Mouse (Mus musculus): ENCODE measurements around the gene Xrcc1. TPM values are rescaled to one million over a fixed set of nuclear protein-coding genes. Genes with fewer than 3 reads are reported as not detected.

Gene Xrcc1
- total and polyA plus RNA-seq, 2 experiments from 2014 or later = 41.9 to 51.8 TPM

DNA sequence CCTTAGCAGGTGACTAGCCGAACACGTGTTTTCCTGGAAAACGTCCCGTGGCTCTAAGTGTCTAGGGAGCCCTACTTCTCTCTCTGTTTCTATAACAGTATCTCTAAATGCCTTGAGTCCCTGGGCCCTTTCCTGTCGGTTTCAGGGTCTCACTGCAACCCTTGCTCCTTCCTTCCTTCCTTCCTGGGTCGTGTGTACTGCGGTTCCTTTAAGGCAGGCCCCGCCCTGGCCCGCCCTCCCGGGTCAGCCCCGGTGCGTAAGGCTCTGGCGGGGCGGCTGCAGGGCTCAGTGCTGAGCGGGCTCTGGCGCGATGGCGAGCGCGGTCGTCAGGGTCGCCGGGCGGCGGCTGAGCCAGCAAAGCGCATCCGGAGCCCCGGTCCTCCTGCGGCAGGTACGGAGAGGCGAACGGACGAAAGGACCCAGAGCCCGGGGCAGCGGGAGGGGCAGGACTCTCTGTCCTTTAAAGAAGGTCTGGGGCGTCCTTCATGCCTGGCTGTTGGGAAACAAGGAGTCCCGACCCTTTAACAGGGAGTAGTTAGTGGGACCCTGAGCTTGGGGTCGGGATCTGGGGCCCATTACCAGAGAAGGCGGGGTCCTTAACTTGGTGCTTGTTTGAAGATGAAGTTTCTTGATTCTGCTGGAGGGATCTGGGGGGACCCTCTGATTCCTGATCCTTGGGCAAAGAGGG is 47.7 kb downstream of the Xrcc1 start:
- Histone ChIP-seq H3K4me3 (ENCODE audit: low read depth, low read length) (peak overlapping the region; percentile 72), H3K27ac (ENCODE audit: low read depth, low read length) (no peak overlapping the region), H3K36me3 (ENCODE audit: insufficient read depth, low read length) (no peaks in the 10 kb centered on the region), H3K9me3 (ENCODE audit: low read length) (no peaks in the 10 kb centered on the region), H3K4me1 (ENCODE audit: insufficient read depth, low read length) (peaks cover 18% of the 10 kb centered on the region; the same call in 1 of the 2 replicates), H3K27me3 (ENCODE audit: insufficient read depth, low read length) (no peaks in the 10 kb centered on the region), H3K9ac (replicated peaks; ENCODE audit: low read length, poor library complexity, severe bottlenecking) (peak overlapping the region; percentile 65), H3K4me2 (ENCODE audit: low read depth, low read length, poor library complexity, severe bottlenecking) (peak overlapping the region; percentile 74)
- 3% methylated on average over 39 of the region's 39 CpGs for WGBS
- peak; percentile 55 for DNase-seq (ENCODE audit: low spot score)
- peak; percentile 80 for ATAC-seq (ENCODE audit: low FRiP score)
- no peak for TF ChIP-seq CTCF (IDR thresholded peaks at IDR 0.05)

DNA sequence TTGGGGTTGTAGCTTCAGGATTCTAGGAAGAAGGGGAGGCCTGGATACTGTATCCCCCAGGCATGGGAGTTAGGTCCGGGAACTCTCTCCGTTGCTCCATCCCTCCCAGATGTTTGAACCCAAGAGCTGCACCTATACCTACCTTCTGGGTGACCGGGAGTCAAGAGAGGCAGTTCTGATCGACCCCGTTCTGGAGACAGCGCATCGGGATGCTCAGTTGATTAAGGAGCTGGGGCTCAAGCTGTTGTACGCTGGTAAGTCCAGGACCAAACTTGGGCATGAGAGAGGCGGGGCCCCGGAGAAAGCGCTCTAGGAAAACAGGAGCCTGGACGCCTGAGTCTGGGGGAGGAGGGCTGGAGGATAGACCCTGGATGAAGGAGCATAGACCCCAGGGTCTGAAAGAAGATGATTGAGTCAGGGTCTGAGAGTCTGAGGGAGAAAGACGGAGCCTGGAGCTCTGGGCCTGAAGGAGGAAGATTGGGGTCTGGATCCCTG is 48.3 kb downstream of the Xrcc1 start:
- Histone ChIP-seq H3K9me3 (ENCODE audit: low read length) (no peaks in the 10 kb centered on the region), H3K27ac (ENCODE audit: low read depth, low read length) (no peak overlapping the region), H3K36me3 (ENCODE audit: insufficient read depth, low read length) (no peaks in the 10 kb centered on the region), H3K4me3 (ENCODE audit: low read depth, low read length) (peak overlapping the region; percentile 72), H3K9ac (replicated peaks; ENCODE audit: low read length, poor library complexity, severe bottlenecking) (peak overlapping the region; percentile 65), H3K27me3 (ENCODE audit: insufficient read depth, low read length) (no peaks in the 10 kb centered on the region), H3K4me2 (ENCODE audit: low read depth, low read length, poor library complexity, severe bottlenecking) (peak overlapping the region; percentile 74), H3K4me1 (ENCODE audit: insufficient read depth, low read length) (peaks cover 18% of the 10 kb centered on the region; the same call in 1 of the 2 replicates)
- ATAC-seq (ENCODE audit: low FRiP score) = no peak
- 4% methylated on average over 13 of the region's 13 CpGs for WGBS
- no peak for TF ChIP-seq CTCF (IDR thresholded peaks at IDR 0.05)
- no peak for DNase-seq (ENCODE audit: low spot score)

DNA sequence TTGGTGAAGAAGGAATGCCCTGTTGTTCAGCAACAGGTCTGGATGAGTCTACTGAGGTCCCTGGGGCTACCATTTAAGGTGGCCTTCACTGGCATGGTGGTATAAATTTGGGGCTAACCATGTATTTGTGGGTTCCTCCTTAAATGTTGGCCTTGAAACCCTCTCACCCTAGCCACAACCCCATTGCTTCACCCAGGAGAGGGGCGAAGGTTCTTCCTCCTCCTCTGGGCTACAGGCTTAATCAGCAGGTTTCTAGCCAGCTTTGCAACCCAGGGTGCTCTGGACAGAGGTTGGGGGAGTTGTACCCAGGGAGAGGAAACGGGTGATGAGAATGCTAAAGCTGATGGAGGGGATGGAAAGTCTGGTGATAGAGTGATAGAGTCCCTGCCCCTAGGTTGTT is 49.4 kb downstream of the Xrcc1 start:
- no peaks in the 10 kb centered on the region for H3K27me3 ChIP-seq (ENCODE audit: insufficient read depth, low read length)
- no peak overlapping the region for H3K9ac ChIP-seq (replicated peaks; ENCODE audit: low read length, poor library complexity, severe bottlenecking)
- no peaks in the 10 kb centered on the region for H3K9me3 ChIP-seq (ENCODE audit: low read length)
- no peak for DNase-seq (ENCODE audit: low spot score)
- H3K36me3 ChIP-seq (ENCODE audit: insufficient read depth, low read length) = no peaks in the 10 kb centered on the region
- no peak for ATAC-seq (ENCODE audit: low FRiP score)
- peaks cover 18% of the 10 kb centered on the region; the same call in 1 of the 2 replicates for H3K4me1 ChIP-seq (ENCODE audit: insufficient read depth, low read length)
- no peak overlapping the region for H3K4me3 ChIP-seq (ENCODE audit: low read depth, low read length)
- H3K27ac ChIP-seq (ENCODE audit: low read depth, low read length) = no peak overlapping the region
- WGBS = 84% methylated on average over 2 of the region's 2 CpGs
- H3K4me2 ChIP-seq (ENCODE audit: low read depth, low read length, poor library complexity, severe bottlenecking) = no peak overlapping the region
- no peak for TF ChIP-seq CTCF (IDR thresholded peaks at IDR 0.05)

DNA sequence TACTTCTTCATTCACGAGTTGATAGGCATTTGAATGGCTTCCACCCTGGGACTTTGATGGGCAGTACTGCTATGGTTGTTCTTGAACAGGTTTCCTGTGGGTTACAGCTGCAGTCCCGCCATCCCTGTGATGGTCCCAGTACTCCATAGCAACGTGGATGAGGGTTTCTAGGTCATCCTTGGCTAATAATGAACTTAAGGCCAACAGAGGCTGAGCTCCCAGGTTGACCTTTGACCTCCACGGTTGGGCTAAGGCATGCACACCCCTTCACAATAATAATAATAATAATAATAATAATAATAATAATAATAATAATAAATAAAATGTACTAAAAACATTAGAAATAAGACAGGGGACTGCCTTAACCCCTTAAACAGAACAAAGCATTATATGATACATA is 52.0 kb downstream of the Xrcc1 start:
- Histone ChIP-seq H3K27ac (ENCODE audit: low read depth, low read length) (no peak overlapping the region), H3K4me2 (ENCODE audit: low read depth, low read length, poor library complexity, severe bottlenecking) (no peak overlapping the region), H3K9ac (replicated peaks; ENCODE audit: low read length, poor library complexity, severe bottlenecking) (no peak overlapping the region), H3K9me3 (ENCODE audit: low read length) (no peaks in the 10 kb centered on the region), H3K4me3 (ENCODE audit: low read depth, low read length) (no peak overlapping the region), H3K27me3 (ENCODE audit: insufficient read depth, low read length) (no peaks in the 10 kb centered on the region), H3K36me3 (ENCODE audit: insufficient read depth, low read length) (no peaks in the 10 kb centered on the region), H3K4me1 (ENCODE audit: insufficient read depth, low read length) (peaks cover 18% of the 10 kb centered on the region; the same call in 1 of the 2 replicates)
- ATAC-seq (ENCODE audit: low FRiP score) (no peak), DNase-seq (ENCODE audit: low spot score) (no peak)
- TF ChIP-seq CTCF (IDR thresholded peaks at IDR 0.05) = no peak
- 80% methylated on average over 4 of the region's 4 CpGs for WGBS

DNA sequence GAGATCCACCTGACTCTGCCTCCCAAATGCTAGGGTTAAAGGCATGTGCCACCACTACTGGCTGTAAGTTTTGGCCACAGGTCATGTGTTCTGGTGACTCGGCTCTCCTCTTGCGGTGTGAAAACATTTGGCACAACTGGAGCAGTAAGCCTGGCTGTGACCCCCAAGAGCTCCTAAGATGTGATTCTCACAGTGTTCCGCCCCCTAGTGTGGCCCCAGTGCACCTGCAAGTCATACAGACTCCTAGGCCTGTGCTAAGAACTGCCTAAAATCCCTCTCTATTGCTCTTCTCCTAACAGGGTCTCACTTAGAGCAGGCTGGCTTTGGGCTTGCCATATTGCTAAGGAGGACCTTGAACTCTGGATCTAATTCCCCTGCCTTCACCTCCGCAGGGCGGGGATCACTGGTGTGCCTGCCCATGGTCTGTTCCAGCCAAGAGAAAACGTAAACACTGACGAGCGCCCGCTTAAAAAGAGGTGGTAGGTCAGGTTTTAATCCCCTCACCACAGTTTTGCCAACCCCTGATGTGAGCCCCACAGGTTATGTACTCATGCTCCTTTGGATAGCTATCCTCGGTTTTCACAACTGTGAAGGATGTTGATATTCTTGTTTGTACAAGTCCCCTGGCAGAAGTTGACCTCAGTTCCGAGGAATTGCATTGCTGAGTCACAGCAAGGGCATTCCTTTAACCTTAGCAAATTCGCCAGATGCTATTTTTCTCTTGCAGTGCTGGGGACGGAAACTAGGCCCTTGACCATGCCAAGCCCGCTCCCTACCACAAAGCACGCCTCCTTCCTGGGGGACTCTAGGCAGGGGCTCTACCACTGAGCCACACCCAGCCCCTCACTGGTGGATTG is 53.4 kb downstream of the Xrcc1 start:
- ATAC-seq (ENCODE audit: low FRiP score) = no peak
- Histone ChIP-seq H3K36me3 (ENCODE audit: insufficient read depth, low read length) (no peaks in the 10 kb centered on the region), H3K4me3 (ENCODE audit: low read depth, low read length) (no peak overlapping the region), H3K9ac (replicated peaks; ENCODE audit: low read length, poor library complexity, severe bottlenecking) (no peak overlapping the region), H3K9me3 (ENCODE audit: low read length) (no peaks in the 10 kb centered on the region), H3K4me2 (ENCODE audit: low read depth, low read length, poor library complexity, severe bottlenecking) (no peak overlapping the region), H3K27me3 (ENCODE audit: insufficient read depth, low read length) (no peaks in the 10 kb centered on the region), H3K27ac (ENCODE audit: low read depth, low read length) (no peak overlapping the region), H3K4me1 (ENCODE audit: insufficient read depth, low read length) (peaks cover 8% of the 10 kb centered on the region; the same call in 1 of the 2 replicates)
- 78% methylated on average over 15 of the region's 15 CpGs for WGBS
- DNase-seq (ENCODE audit: low spot score) = no peak
- TF ChIP-seq CTCF (IDR thresholded peaks at IDR 0.05) = peak; percentile 18
